Comparison of ENCODE assay signal across 31 mouse cellular contexts in the genomic region with DNA sequence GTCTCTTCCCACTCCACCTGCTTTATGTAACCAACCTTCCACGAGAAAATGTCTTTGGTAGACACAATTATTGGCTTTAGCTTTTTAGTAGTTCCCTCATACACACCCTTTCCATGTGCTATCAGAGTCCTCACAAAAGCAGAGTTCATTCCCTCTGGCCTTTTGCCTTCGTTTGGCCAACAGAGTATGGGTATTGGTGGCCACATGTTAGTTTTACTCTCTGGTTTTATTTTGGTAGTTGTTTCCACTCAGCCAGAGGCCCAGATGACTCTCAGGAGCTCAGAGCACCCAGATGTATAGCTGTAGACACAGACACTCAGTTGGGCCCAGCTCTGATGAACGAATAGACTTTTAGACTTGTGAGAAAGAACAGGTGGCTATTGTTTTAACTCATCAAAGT.
"Had no signal": no experiment of that assay in that cellular context is flagged by ENCODE, and none has a peak within 500 bp of the region (broad histone marks: within the 10 kb centered on the region; RNA-seq: fewer than 3 reads in every experiment).

No protein-coding gene starts in this region.

- H3K27ac ChIP-seq: heart, embryonic 10.5 days; heart, embryonic 13.5 days; heart, embryonic 15.5 days; hindbrain, embryonic 10.5 days; hindbrain, embryonic 12.5 days; hindbrain, embryonic 13.5 days; hindbrain, embryonic 14.5 days; hindbrain, embryonic 15.5 days; hindbrain, postnatal 0 days; intestine, embryonic 15.5 days; kidney, embryonic 15.5 days; kidney, postnatal 0 days; layer of hippocampus, adult 2 months had no signal

- H3K36me3 ChIP-seq: heart, embryonic 10.5 days; heart, embryonic 12.5 days; heart, embryonic 13.5 days; heart, embryonic 15.5 days; hindbrain, embryonic 10.5 days; hindbrain, embryonic 12.5 days; hindbrain, embryonic 13.5 days; hindbrain, embryonic 15.5 days; intestine, embryonic 15.5 days; kidney, embryonic 15.5 days had no signal

- H3K9me3 ChIP-seq: heart, embryonic 10.5 days; heart, embryonic 12.5 days; heart, embryonic 13.5 days; heart, embryonic 15.5 days; hindbrain, embryonic 10.5 days; hindbrain, embryonic 12.5 days; hindbrain, embryonic 13.5 days; hindbrain, embryonic 15.5 days; intestine, embryonic 15.5 days; kidney, embryonic 15.5 days had no signal

- H3K4me1 ChIP-seq: heart, embryonic 10.5 days; hindbrain, embryonic 12.5 days; hindbrain, embryonic 13.5 days; hindbrain, embryonic 15.5 days; intestine, embryonic 15.5 days had no signal

- H3K9ac ChIP-seq: heart, embryonic 12.5 days; heart, embryonic 13.5 days; heart, embryonic 15.5 days; hindbrain, embryonic 12.5 days; hindbrain, embryonic 13.5 days; hindbrain, embryonic 14.5 days; hindbrain, embryonic 15.5 days; intestine, embryonic 15.5 days; kidney, embryonic 15.5 days had no signal

- DNase-seq: heart, postnatal 10 days; heart, postnatal 14 days; heart, postnatal 36 days; heart, postnatal 4 days; kidney, adult 11 months; kidney, adult 18-20 months; kidney, adult 2 months; kidney, adult 8-10 months; kidney, adult 9 months; kidney, postnatal 10 days; kidney, postnatal 14 days; kidney, postnatal 25 days; kidney, postnatal 36 days; kidney, postnatal 4 days; layer of hippocampus, adult 9-11 months; layer of hippocampus, postnatal 36 days had no signal

- H3K4me3 ChIP-seq: heart, embryonic 10.5 days; heart, embryonic 12.5 days; heart, embryonic 13.5 days; heart, embryonic 15.5 days; hindbrain, embryonic 10.5 days; hindbrain, embryonic 12.5 days; hindbrain, embryonic 13.5 days; hindbrain, embryonic 15.5 days; intestine, embryonic 15.5 days; kidney, embryonic 15.5 days; layer of hippocampus, adult 2 months had no signal

- H3K4me2 ChIP-seq: heart, embryonic 11.5 days; heart, embryonic 12.5 days; heart, embryonic 13.5 days; heart, embryonic 15.5 days; hindbrain, embryonic 12.5 days; hindbrain, embryonic 13.5 days; hindbrain, embryonic 14.5 days; hindbrain, embryonic 15.5 days; intestine, embryonic 15.5 days; kidney, embryonic 15.5 days had no signal

- H3K27me3 ChIP-seq: heart, embryonic 12.5 days; heart, embryonic 13.5 days; heart, embryonic 15.5 days; hindbrain, embryonic 12.5 days; hindbrain, embryonic 13.5 days; hindbrain, embryonic 15.5 days; intestine, embryonic 15.5 days; kidney, embryonic 15.5 days had no signal
